Mouse (Mus musculus) heart, embryonic 11.5 days (tissue): ENCODE data around the gene Myl9. TPM values are rescaled to one million over a fixed set of nuclear protein-coding genes. Genes with fewer than 3 reads are reported as not detected.
A peak's percentile ranks its signal among the peaks of the same experiment; 100 is the strongest.

Experiments
- ATAC-seq: fragments of 200-750 bp; cut with Nextera tagmentation; replicated peaks from 2 replicates; pipeline ENCODE4 v1.8.0; 2017; ENCODE audit warnings: moderate library complexity; ENCODE audit not compliant: insufficient number of reproducible peaks, low FRiP score, low TSS enrichment
- H3K27ac ChIP-seq: fragments of 300-500 bp; sonication (generic); 2 replicates; pipeline ENCODE4 v1.5.1; 2014; ENCODE audit warnings: mild to moderate bottlenecking, low read depth, low read length
- H3K27me3 ChIP-seq: fragments of 300-500 bp; sonication (generic); 2 replicates; pipeline ENCODE4 v1.6.1; 2014; ENCODE audit warnings: mild to moderate bottlenecking, low read length, mixed read lengths; ENCODE audit not compliant: control insufficient read depth, insufficient read depth
- H3K36me3 ChIP-seq: fragments of 300-500 bp; sonication (generic); 2 replicates; pipeline ENCODE4 v1.6.1; 2014; ENCODE audit warnings: mild to moderate bottlenecking, low read length, moderate library complexity, mixed read lengths; ENCODE audit not compliant: control insufficient read depth, insufficient read depth
- H3K4me1 ChIP-seq: fragments of 300-500 bp; sonication (generic); 2 replicates; pipeline ENCODE4 v1.6.1; 2014; ENCODE audit warnings: low read length; ENCODE audit not compliant: control insufficient read depth, insufficient read depth
- H3K4me2 ChIP-seq: fragments of 300-500 bp; sonication (generic); 2 replicates; pipeline ENCODE4 v1.6.1; 2014; ENCODE audit warnings: mild to moderate bottlenecking, moderate library complexity
- H3K4me3 ChIP-seq: fragments of 300-500 bp; sonication (generic); 2 replicates; pipeline ENCODE4 v1.5.1; 2014; ENCODE audit warnings: low read depth, low read length
- H3K9ac ChIP-seq: fragments of 300-500 bp; sonication (generic); 2 replicates; pipeline ENCODE4 v1.6.1; 2014; ENCODE audit warnings: mild to moderate bottlenecking, low read depth, low read length, moderate library complexity
- H3K9me3 ChIP-seq: fragments of 300-500 bp; sonication (generic); replicated peaks from 2 replicates; pipeline ENCODE4 v1.6.1; 2016; ENCODE audit warnings: low read length; ENCODE audit not compliant: control insufficient read depth
- WGBS: fragments of 180-500 bp; shearing (Covaris S2); extraction: QIAGEN DNeasy Blood & Tissue Kit; methylation state at CpG from one replicate; pipeline ENCODE4 v1.1.7; 2014; ENCODE audit not compliant: insufficient replicate concordance; 5-methylcytosine and 5-hydroxymethylcytosine counted together
- polyA plus RNA-seq: library from polyadenylated mRNA; unstranded; fragments of >200 nt; fragmentation: Nextera tagmentation; extraction: Ambion mirVana; gene quantifications from 2 replicates; pipeline ENCODE4 v1.2.1, GENCODE M21; 2014

Gene Myl9
- polyA plus RNA-seq, 1 experiment from 2014 or later: 2,229 TPM

GRCm38 (mm10) chr2:156736846-156737245 lies 38.4 kb upstream of the Myl9 start:
- 35% methylated on average over 7 of the region's 7 CpGs for WGBS
- ATAC-seq: 0 out of 2 replicates have a peak, but pooled peaks have one; percentile 24
- no peaks in the 10 kb centered on the region for H3K27me3 ChIP-seq
- no peak overlapping the region for H3K9ac ChIP-seq
- H3K36me3 ChIP-seq: no peaks in the 10 kb centered on the region
- H3K27ac ChIP-seq: peak overlapping the region; percentile 67
- H3K4me1 ChIP-seq: peaks cover 68% of the 10 kb centered on the region
- H3K9me3 ChIP-seq: no peaks in the 10 kb centered on the region
- H3K4me2 ChIP-seq: no peak overlapping the region; the same call in 1 of the 2 replicates
- H3K4me3 ChIP-seq: no peak overlapping the region

- H3K4me1 ChIP-seq: peaks cover 74% of the 10 kb centered on the region
- no peaks in the 10 kb centered on the region for H3K36me3 ChIP-seq
- H3K9ac ChIP-seq: no peak overlapping the region
- no peak for ATAC-seq
- no peak overlapping the region for H3K4me2 ChIP-seq
- H3K4me3 ChIP-seq: no peak overlapping the region
- no peaks in the 10 kb centered on the region for H3K9me3 ChIP-seq
- H3K27ac ChIP-seq: no peak overlapping the region
- no peaks in the 10 kb centered on the region for H3K27me3 ChIP-seq
- whole genome bisulfite sequencing: 52% methylated on average over 7 of the region's 7 CpGs
Measured at GRCm38 (mm10) chr2:156737976-156738375, 37.2 kb upstream of the Myl9 start.

GRCm38 (mm10) chr2:156741265-156741664 lies 34.0 kb upstream of the Myl9 start:
- Histone ChIP-seq H3K27me3 (no peaks in the 10 kb centered on the region), H3K9me3 (no peaks in the 10 kb centered on the region), H3K27ac (no peak overlapping the region), H3K9ac (no peak overlapping the region), H3K36me3 (peaks cover 2% of the 10 kb centered on the region), H3K4me3 (no peak overlapping the region), H3K4me2 (no peak overlapping the region), H3K4me1 (peaks cover 58% of the 10 kb centered on the region)
- 75% methylated on average over 9 of the region's 9 CpGs for WGBS
- ATAC-seq: no peak

GRCm38 (mm10) chr2:156741998-156742397 lies 33.2 kb upstream of the Myl9 start:
- H3K27me3 ChIP-seq: no peaks in the 10 kb centered on the region
- ATAC-seq: no peak
- no peaks in the 10 kb centered on the region for H3K9me3 ChIP-seq
- no peak overlapping the region for H3K4me3 ChIP-seq
- 58% methylated on average over 4 of the region's 4 CpGs for WGBS
- H3K9ac ChIP-seq: peak overlapping the region; percentile 24; the same call in 1 of the 2 replicates
- no peak overlapping the region for H3K4me2 ChIP-seq
- peaks cover 5% of the 10 kb centered on the region for H3K36me3 ChIP-seq
- peak overlapping the region; percentile 60; the same call in 1 of the 2 replicates for H3K27ac ChIP-seq
- peaks cover 51% of the 10 kb centered on the region for H3K4me1 ChIP-seq

GRCm38 (mm10) chr2:156743248-156743647 lies 32.0 kb upstream of the Myl9 start:
- no peak overlapping the region for H3K9ac ChIP-seq
- WGBS: 54% methylated on average over 3 of the region's 3 CpGs
- no peaks in the 10 kb centered on the region for H3K9me3 ChIP-seq
- no peak for ATAC-seq
- H3K4me2 ChIP-seq: no peak overlapping the region
- no peak overlapping the region for H3K4me3 ChIP-seq
- peaks cover 42% of the 10 kb centered on the region for H3K4me1 ChIP-seq
- no peak overlapping the region for H3K27ac ChIP-seq
- peaks cover 10% of the 10 kb centered on the region for H3K36me3 ChIP-seq
- H3K27me3 ChIP-seq: no peaks in the 10 kb centered on the region

- peaks cover 36% of the 10 kb centered on the region for H3K4me1 ChIP-seq
- no peak overlapping the region for H3K9ac ChIP-seq
- H3K9me3 ChIP-seq: no peaks in the 10 kb centered on the region
- H3K27ac ChIP-seq: no peak overlapping the region
- no peak overlapping the region for H3K4me3 ChIP-seq
- no peaks in the 10 kb centered on the region for H3K27me3 ChIP-seq
- no peak for ATAC-seq
- WGBS: 87% methylated on average over 5 of the region's 5 CpGs
- no peak overlapping the region for H3K4me2 ChIP-seq
- peaks cover 18% of the 10 kb centered on the region for H3K36me3 ChIP-seq
Measured at GRCm38 (mm10) chr2:156744414-156744813, 30.8 kb upstream of the Myl9 start.

- no peak overlapping the region for H3K4me2 ChIP-seq
- no peaks in the 10 kb centered on the region for H3K9me3 ChIP-seq
- peaks cover 15% of the 10 kb centered on the region for H3K4me1 ChIP-seq
- no peak overlapping the region for H3K4me3 ChIP-seq
- H3K27ac ChIP-seq: no peak overlapping the region
- no peak for ATAC-seq
- no peaks in the 10 kb centered on the region for H3K27me3 ChIP-seq
- no peak overlapping the region for H3K9ac ChIP-seq
- H3K36me3 ChIP-seq: peaks cover 24% of the 10 kb centered on the region
- 92% methylated on average over 3 of the region's 3 CpGs for WGBS
Measured at GRCm38 (mm10) chr2:156747315-156747714, 27.9 kb upstream of the Myl9 start.

- Histone ChIP-seq H3K27me3 (no peaks in the 10 kb centered on the region), H3K4me1 (peaks cover 6% of the 10 kb centered on the region; the same call in 1 of the 2 replicates), H3K4me3 (no peak overlapping the region), H3K9ac (no peak overlapping the region), H3K4me2 (no peak overlapping the region), H3K27ac (no peak overlapping the region), H3K9me3 (no peaks in the 10 kb centered on the region), H3K36me3 (peaks cover 29% of the 10 kb centered on the region)
- no peak for ATAC-seq
- 81% methylated on average over 8 of the region's 8 CpGs for WGBS
Measured at GRCm38 (mm10) chr2:156749687-156750086, 25.5 kb upstream of the Myl9 start.

- peaks cover 41% of the 10 kb centered on the region for H3K36me3 ChIP-seq
- 91% methylated on average over 9 of the region's 9 CpGs for WGBS
- H3K9me3 ChIP-seq: peaks cover 3% of the 10 kb centered on the region; the same call in 1 of the 2 replicates
- H3K27me3 ChIP-seq: no peaks in the 10 kb centered on the region
- ATAC-seq: no peak
- H3K4me2 ChIP-seq: no peak overlapping the region
- H3K4me1 ChIP-seq: no peaks in the 10 kb centered on the region; the same call in 1 of the 2 replicates
- H3K27ac ChIP-seq: no peak overlapping the region
- H3K4me3 ChIP-seq: no peak overlapping the region
- no peak overlapping the region for H3K9ac ChIP-seq
Measured at GRCm38 (mm10) chr2:156756937-156757336, 18.3 kb upstream of the Myl9 start.
